Mouse (Mus musculus) myocyte (in vitro differentiated cells): ENCODE data around the gene St5. TPM values are rescaled to one million over a fixed set of nuclear protein-coding genes. Genes with fewer than 3 reads are reported as not detected.

Experiments
- H3K27me3 ChIP-seq: one replicate; pipeline ENCODE4 v1.6.1; 2011; ENCODE audit not compliant: control insufficient read depth, insufficient read depth, insufficient read length
- H3K36me3 ChIP-seq: one replicate; pipeline ENCODE4 v1.6.1; 2011; ENCODE audit not compliant: control insufficient read depth, insufficient read depth
- H3K4me2 ChIP-seq: one replicate; pipeline ENCODE4 v1.6.1; 2011; ENCODE audit warnings: low read depth, control low read depth
- H3K4me3 ChIP-seq: one replicate; pipeline ENCODE4 v1.5.1; 2011; ENCODE audit warnings: mild to moderate bottlenecking, control low read depth, moderate library complexity
- H3K79me2 ChIP-seq: one replicate; pipeline ENCODE4 v1.6.1; 2011; ENCODE audit not compliant: control insufficient read depth, insufficient read depth
- H3ac ChIP-seq: one replicate; pipeline ENCODE4 v1.6.1; 2011; ENCODE audit not compliant: control insufficient read depth, insufficient read length
- CEBPB ChIP-seq: IDR thresholded peaks from 2 replicates; pipeline ENCODE4 v1.6.1; 2011; ENCODE audit warnings: mild to moderate bottlenecking, moderate library complexity; ENCODE audit not compliant: poor library complexity, insufficient read depth, severe bottlenecking
- E2F4 ChIP-seq: IDR thresholded peaks from one replicate; pipeline ENCODE4 v1.6.1; 2011; ENCODE audit warnings: mild to moderate bottlenecking, control low read depth, moderate library complexity; ENCODE audit not compliant: insufficient read depth
- MAX ChIP-seq: IDR thresholded peaks from one replicate; pipeline ENCODE4 v1.6.1; 2011; ENCODE audit warnings: low read depth, mild to moderate bottlenecking, control low read depth
- MYOD1 ChIP-seq, 3 experiments: IDR thresholded peaks; one replicate each; pipeline ENCODE4 v1.6.1; 2011; ENCODE audit warnings: control low read depth in 2 of 3, low read depth in 2 of 3, mild to moderate bottlenecking in 2 of 3, moderate library complexity in 1 of 3; ENCODE audit not compliant: insufficient read length in 2 of 3, control insufficient read depth in 1 of 3
- MYOG ChIP-seq, 3 experiments: IDR thresholded peaks; one replicate each; pipeline ENCODE4 v1.6.1; 2011; ENCODE audit warnings: control low read depth in 2 of 3, low read depth in 2 of 3, mild to moderate bottlenecking in 2 of 3; ENCODE audit not compliant: insufficient read length in 2 of 3, control insufficient read depth in 1 of 3, insufficient read depth in 1 of 3
- POLR2A ChIP-seq: IDR thresholded peaks from one replicate; pipeline ENCODE4 v1.6.1; 2011; ENCODE audit warnings: low read depth, mild to moderate bottlenecking, control low read depth, moderate library complexity; ENCODE audit not compliant: insufficient read length
- POLR2AphosphoS2 ChIP-seq: IDR thresholded peaks from one replicate; pipeline ENCODE4 v1.6.1; 2011; ENCODE audit warnings: low read depth, control low read depth; ENCODE audit not compliant: insufficient read length
- REST ChIP-seq: IDR thresholded peaks from one replicate; pipeline ENCODE4 v1.6.1; 2011; ENCODE audit warnings: mild to moderate bottlenecking, control low read depth, moderate library complexity; ENCODE audit not compliant: insufficient read depth, insufficient read length
- SRF ChIP-seq: IDR thresholded peaks from one replicate; pipeline ENCODE4 v1.6.1; 2011; ENCODE audit warnings: low read depth; ENCODE audit not compliant: control insufficient read depth, insufficient read length
- TCF12 ChIP-seq: IDR thresholded peaks from one replicate; pipeline ENCODE4 v1.6.1; 2011; ENCODE audit warnings: mild to moderate bottlenecking, control low read depth; ENCODE audit not compliant: poor library complexity, insufficient read depth, severe bottlenecking
- TCF3 ChIP-seq: IDR thresholded peaks from one replicate; pipeline ENCODE4 v1.6.1; 2011; ENCODE audit warnings: low read depth, control low read depth; ENCODE audit not compliant: insufficient read length
- USF1 ChIP-seq: IDR thresholded peaks from one replicate; pipeline ENCODE4 v1.6.1; 2011; ENCODE audit warnings: low read depth, mild to moderate bottlenecking, control low read depth, moderate library complexity
- polyA plus RNA-seq: library from polyadenylated mRNA; unstranded; fragments of >200 nt; fragmentation: generic; extraction: Trizol; gene quantifications from one replicate; pipeline ENCODE4 v1.2.1, GENCODE M21; 2012; ENCODE audit warnings: missing spikeins

St5 gene
- polyA plus RNA-seq, 1 experiment = 34.1 TPM

- Histone ChIP-seq H3K4me2 (peak overlapping the region; percentile 58), H3K27me3 (no peaks in the 10 kb centered on the region), H3ac (no peak overlapping the region), H3K4me3 (peak overlapping the region; percentile 27), H3K79me2 (no peaks in the 10 kb centered on the region), H3K36me3 (no peaks in the 10 kb centered on the region)
- no peak for TF ChIP-seq CEBPB
- no peak for TF ChIP-seq TCF3
- no peak for TF ChIP-seq MYOD1 (IDR thresholded peaks at IDR 0.05; ENCODE audit: control insufficient read depth in 1 of 3, insufficient read length in 2 of 3, low read depth in 2 of 3)
- no peak for TF ChIP-seq USF1
- no peak for TF ChIP-seq MAX
- TF ChIP-seq E2F4 = no peak
- no peak for TF ChIP-seq TCF12
- TF ChIP-seq REST = no peak
- TF ChIP-seq MYOG (IDR thresholded peaks at IDR 0.05; ENCODE audit: control insufficient read depth in 1 of 3, insufficient read depth in 1 of 3, insufficient read length in 2 of 3, low read depth in 2 of 3) = no peak
- TF ChIP-seq SRF = no peak
- no peak for TF ChIP-seq POLR2AphosphoS2
- TF ChIP-seq POLR2A = no peak
Observed at GRCm38 (mm10) chr7:109704016-109704377, 592 bp upstream of the St5 start.

GRCm38 (mm10) chr7:109702721-109703120 lies 684 bp downstream of the St5 start:
- no peaks in the 10 kb centered on the region for H3K27me3 ChIP-seq
- H3K4me3 ChIP-seq = peak overlapping the region; percentile 27
- H3ac ChIP-seq = no peak overlapping the region
- no peaks in the 10 kb centered on the region for H3K79me2 ChIP-seq
- peak overlapping the region; percentile 58 for H3K4me2 ChIP-seq
- TF ChIP-seq TCF12 (no peak), MYOG (IDR thresholded peaks at IDR 0.05; ENCODE audit: control insufficient read depth in 1 of 3, insufficient read depth in 1 of 3, insufficient read length in 2 of 3, low read depth in 2 of 3) (no peak), POLR2A (no peak), TCF3 (no peak), SRF (no peak), USF1 (no peak), E2F4 (no peak), MYOD1 (IDR thresholded peaks at IDR 0.05; ENCODE audit: control insufficient read depth in 1 of 3, insufficient read length in 2 of 3, low read depth in 2 of 3) (no peak), MAX (no peak), REST (no peak)
- no peaks in the 10 kb centered on the region for H3K36me3 ChIP-seq

- no peak overlapping the region for H3K4me3 ChIP-seq
- no peaks in the 10 kb centered on the region for H3K36me3 ChIP-seq
- no peaks in the 10 kb centered on the region for H3K27me3 ChIP-seq
- TF ChIP-seq POLR2A (no peak), POLR2AphosphoS2 (no peak), MYOD1 (IDR thresholded peaks at IDR 0.05; ENCODE audit: control insufficient read depth in 1 of 3, insufficient read length in 2 of 3, low read depth in 2 of 3) (no peak), MYOG (IDR thresholded peaks at IDR 0.05; ENCODE audit: control insufficient read depth in 1 of 3, insufficient read depth in 1 of 3, insufficient read length in 2 of 3, low read depth in 2 of 3) (no peak), REST (no peak), USF1 (no peak), TCF12 (no peak), E2F4 (no peak)
- H3K79me2 ChIP-seq = no peaks in the 10 kb centered on the region
- no peak overlapping the region for H3ac ChIP-seq
- no peak overlapping the region for H3K4me2 ChIP-seq
Observed at GRCm38 (mm10) chr7:109700213-109700612, 3.2 kb downstream of the St5 start.

- no peaks in the 10 kb centered on the region for H3K27me3 ChIP-seq
- no peak for TF ChIP-seq POLR2A
- no peaks in the 10 kb centered on the region for H3K36me3 ChIP-seq
- no peaks in the 10 kb centered on the region for H3K79me2 ChIP-seq
- H3ac ChIP-seq = no peak overlapping the region
- no peak overlapping the region for H3K4me2 ChIP-seq
- no peak overlapping the region for H3K4me3 ChIP-seq
Observed at GRCm38 (mm10) chr7:109695339-109695726, 8.1 kb downstream of the St5 start.

GRCm38 (mm10) chr7:109694576-109695338 lies 8.6 kb downstream of the St5 start:
- H3K4me3 ChIP-seq = no peak overlapping the region
- no peaks in the 10 kb centered on the region for H3K79me2 ChIP-seq
- TF ChIP-seq MAX (no peak), REST (no peak), POLR2A (no peak), TCF12 (no peak), MYOD1 (IDR thresholded peaks at IDR 0.05; ENCODE audit: control insufficient read depth in 1 of 3, insufficient read length in 2 of 3, low read depth in 2 of 3) (no peak), SRF (no peak), E2F4 (no peak), USF1 (no peak), CEBPB (no peak), TCF3 (no peak), POLR2AphosphoS2 (no peak), MYOG (IDR thresholded peaks at IDR 0.05; ENCODE audit: control insufficient read depth in 1 of 3, insufficient read depth in 1 of 3, insufficient read length in 2 of 3, low read depth in 2 of 3) (no peak)
- H3ac ChIP-seq = no peak overlapping the region
- no peaks in the 10 kb centered on the region for H3K27me3 ChIP-seq
- no peak overlapping the region for H3K4me2 ChIP-seq
- H3K36me3 ChIP-seq = no peaks in the 10 kb centered on the region
